Mouse (Mus musculus): ENCODE measurements around the gene C5ar1. TPM values are rescaled to one million over a fixed set of nuclear protein-coding genes. Genes with fewer than 3 reads are reported as not detected.
"Not testable (repeated sequence)": the region's sequence is repeated elsewhere in the genome, so short reads cannot be mapped to it uniquely, and the experiment has no call there.

The C5ar1 gene
- polyA plus RNA-seq, 1 experiment from 2014 or later: 1.1 TPM

GRCm38 (mm10) chr7:16273081-16273765 lies 13.9 kb upstream of the C5ar1 start, which contains the start of gene Inafm1:
Gene Inafm1, minus strand, starts transcription at chr7:16273617.
- H3K27me3 ChIP-seq: 0 out of 2 replicates have a peak, but pooled peaks cover 2% of the 10 kb centered on the region
- 2% methylated on average over 42 of the region's 49 CpGs for WGBS
- H3K9me3 ChIP-seq: no peaks in the 10 kb centered on the region
- H3K4me1 ChIP-seq: peaks cover 25% of the 10 kb centered on the region
- peak within 1 kb of the TSS; percentile 75 for H3K9ac ChIP-seq
- H3K4me2 ChIP-seq (replicated peaks): peak within 1 kb of the TSS; percentile 73
- H3K36me3 ChIP-seq: peaks cover 30% of the 10 kb centered on the region
- H3K4me3 ChIP-seq: peak within 1 kb of the TSS; percentile 66
- ATAC-seq (ENCODE audit: insufficient number of reproducible peaks, insufficient read depth, low FRiP score, low TSS enrichment): peak; percentile 68
- H3K27ac ChIP-seq: peak within 1 kb of the TSS; percentile 95

DNA sequence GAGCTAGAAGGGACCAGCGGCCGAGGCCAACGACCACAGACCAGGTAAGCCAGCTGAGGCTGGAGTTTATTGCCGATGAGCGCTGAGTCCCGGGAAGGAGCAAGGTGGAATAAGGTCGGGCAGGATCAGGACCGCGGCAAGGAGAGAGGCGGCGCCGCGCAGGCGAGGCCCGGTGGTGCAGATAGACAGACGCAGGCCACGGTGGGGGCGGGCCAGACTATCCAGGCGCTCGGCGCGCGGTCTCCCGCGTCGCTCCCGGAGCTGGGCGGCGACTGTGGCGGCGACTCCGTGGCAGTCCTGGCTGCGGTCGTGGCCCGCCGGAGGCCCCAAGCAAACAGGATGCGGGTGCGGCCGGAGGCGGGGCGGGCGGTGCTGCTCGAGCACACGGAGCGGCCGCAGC lies 13.3 kb upstream of the C5ar1 start:
- Histone ChIP-seq H3K4me1 (peaks cover 25% of the 10 kb centered on the region), H3K9ac (peak overlapping the region; percentile 75), H3K27ac (peak overlapping the region; percentile 95), H3K4me3 (peak overlapping the region; percentile 66), H3K36me3 (peaks cover 26% of the 10 kb centered on the region), H3K4me2 (replicated peaks) (peak overlapping the region; percentile 73), H3K9me3 (no peaks in the 10 kb centered on the region), H3K27me3 (0 out of 2 replicates have a peak, but pooled peaks cover 2% of the 10 kb centered on the region)
- WGBS: under 1% methylated on average over 43 of the region's 46 CpGs
- ATAC-seq (ENCODE audit: insufficient number of reproducible peaks, insufficient read depth, low FRiP score, low TSS enrichment): peak; percentile 79

- Histone ChIP-seq H3K4me1 (peaks cover 25% of the 10 kb centered on the region), H3K4me2 (replicated peaks) (no peak overlapping the region), H3K9ac (no peak overlapping the region), H3K9me3 (no peaks in the 10 kb centered on the region), H3K36me3 (peaks cover 10% of the 10 kb centered on the region), H3K4me3 (no peak overlapping the region), H3K27ac (no peak overlapping the region), H3K27me3 (0 out of 2 replicates have a peak, but pooled peaks cover 2% of the 10 kb centered on the region)
- 62% methylated on average over 1 of the region's 1 CpGs for WGBS
- no peak for ATAC-seq (ENCODE audit: insufficient number of reproducible peaks, insufficient read depth, low FRiP score, low TSS enrichment)
These were observed 11.8 kb upstream of the C5ar1 start for GRCm38 (mm10) chr7:16271139-16271538.

GRCm38 (mm10) chr7:16266593-16266992 lies 7.3 kb upstream of the C5ar1 start:
- WGBS: 84% methylated on average over 7 of the region's 7 CpGs

DNA sequence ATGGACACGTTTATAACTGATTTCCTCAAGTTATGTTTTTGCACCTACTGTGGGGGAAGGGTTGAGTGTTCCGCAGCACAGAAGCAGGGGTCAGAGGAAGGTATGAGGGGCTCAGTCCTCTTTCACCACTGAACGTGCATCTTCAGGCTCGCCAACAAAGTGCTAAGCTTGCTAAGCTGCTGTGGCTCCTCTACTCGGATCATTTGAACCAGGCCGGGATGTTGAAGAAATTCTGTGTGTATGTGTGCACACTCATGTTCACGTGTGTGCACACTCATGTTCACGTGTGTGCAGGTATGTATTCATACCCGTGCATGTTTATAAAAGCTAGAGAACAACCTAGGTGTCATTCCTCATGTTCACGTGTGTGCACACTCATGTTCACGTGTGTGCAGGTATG lies 6.5 kb upstream of the C5ar1 start:
- ATAC-seq (ENCODE audit: insufficient number of reproducible peaks, insufficient read depth, low FRiP score, low TSS enrichment): no peak
- 89% methylated on average over 11 of the region's 11 CpGs for WGBS
- Histone ChIP-seq H3K4me1 (no peaks in the 10 kb centered on the region), H3K27me3 (0 out of 2 replicates have a peak, but pooled peaks cover 2% of the 10 kb centered on the region), H3K27ac (no peak overlapping the region), H3K4me2 (replicated peaks) (no peak overlapping the region), H3K9ac (no peak overlapping the region), H3K36me3 (no peaks in the 10 kb centered on the region), H3K9me3 (no peaks in the 10 kb centered on the region; the same call in 1 of the 2 replicates), H3K4me3 (no peak overlapping the region)

More at GRCm38 (mm10) chr7:16266593-16266992, 7.3 kb upstream of the C5ar1 start:
- not testable (repeated sequence) for H3K9ac ChIP-seq; ATAC-seq (ENCODE audit: insufficient number of reproducible peaks, insufficient read depth, low FRiP score, low TSS enrichment); H3K9me3 ChIP-seq; H3K4me2 ChIP-seq (replicated peaks); H3K27ac ChIP-seq; H3K4me1 ChIP-seq; H3K4me3 ChIP-seq; H3K27me3 ChIP-seq; H3K36me3 ChIP-seq

GRCm38 (mm10) chr7:16263843-16264242 lies 4.5 kb upstream of the C5ar1 start:
- WGBS: 83% methylated on average over 5 of the region's 5 CpGs
- H3K4me1 ChIP-seq: no peaks in the 10 kb centered on the region

GRCm38 (mm10) chr7:16263015-16263787 lies 3.9 kb upstream of the C5ar1 start:
- H3K9me3 ChIP-seq: no peaks in the 10 kb centered on the region; the same call in 1 of the 2 replicates
- H3K4me2 ChIP-seq (replicated peaks): no peak overlapping the region
- H3K36me3 ChIP-seq: no peaks in the 10 kb centered on the region
- no peaks in the 10 kb centered on the region for H3K4me1 ChIP-seq
- no peak overlapping the region for H3K27ac ChIP-seq
- no peak overlapping the region for H3K4me3 ChIP-seq
- H3K27me3 ChIP-seq: no peaks in the 10 kb centered on the region
- ATAC-seq (ENCODE audit: insufficient number of reproducible peaks, insufficient read depth, low FRiP score, low TSS enrichment): no peak
- 27% methylated on average over 8 of the region's 8 CpGs for WGBS
- H3K9ac ChIP-seq: no peak overlapping the region

More at GRCm38 (mm10) chr7:16263843-16264242, 4.5 kb upstream of the C5ar1 start:
- Histone ChIP-seq H3K27me3 (no peaks in the 10 kb centered on the region), H3K4me3 (no peak overlapping the region), H3K36me3 (no peaks in the 10 kb centered on the region), H3K9me3 (no peaks in the 10 kb centered on the region; the same call in 1 of the 2 replicates), H3K27ac (no peak overlapping the region), H3K9ac (no peak overlapping the region), H3K4me2 (replicated peaks) (no peak overlapping the region)
- ATAC-seq (ENCODE audit: insufficient number of reproducible peaks, insufficient read depth, low FRiP score, low TSS enrichment): no peak

DNA sequence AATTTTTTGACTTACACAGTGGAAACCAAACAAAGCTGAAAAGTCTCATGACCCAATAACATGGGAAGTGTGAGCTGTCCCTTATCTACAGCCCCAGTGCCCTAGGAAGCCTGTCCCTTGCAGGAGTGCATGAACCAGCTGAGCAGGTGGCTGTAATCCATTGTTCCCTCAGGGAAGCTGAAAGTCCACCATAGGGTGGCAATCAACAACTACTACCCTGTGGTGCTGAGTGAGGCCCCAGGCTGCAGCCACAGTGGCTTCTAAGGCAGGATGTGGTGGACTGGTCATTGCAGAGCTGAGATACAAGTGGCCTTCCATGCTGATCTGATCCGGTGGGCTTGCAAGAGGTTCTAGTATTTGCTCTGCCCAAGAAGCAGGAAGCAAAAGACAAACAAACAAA lies 1.8 kb upstream of the C5ar1 start:
- H3K36me3 ChIP-seq: no peaks in the 10 kb centered on the region
- no peak overlapping the region for H3K9ac ChIP-seq
- no peak overlapping the region for H3K4me3 ChIP-seq
- ATAC-seq (ENCODE audit: insufficient number of reproducible peaks, insufficient read depth, low FRiP score, low TSS enrichment): no peak
- H3K27ac ChIP-seq: no peak overlapping the region
- no peaks in the 10 kb centered on the region for H3K27me3 ChIP-seq
- H3K9me3 ChIP-seq: no peaks in the 10 kb centered on the region; the same call in 1 of the 2 replicates
- 58% methylated on average over 1 of the region's 1 CpGs for WGBS
- no peak overlapping the region for H3K4me2 ChIP-seq (replicated peaks)
- H3K4me1 ChIP-seq: no peaks in the 10 kb centered on the region

GRCm38 (mm10) chr7:16257830-16258229 lies 1.5 kb downstream of the C5ar1 start:
- no peak overlapping the region for H3K9ac ChIP-seq
- no peaks in the 10 kb centered on the region for H3K36me3 ChIP-seq
- 88% methylated on average over 11 of the region's 11 CpGs for WGBS
- no peaks in the 10 kb centered on the region for H3K4me1 ChIP-seq
- H3K4me2 ChIP-seq (replicated peaks): no peak overlapping the region
- no peaks in the 10 kb centered on the region for H3K9me3 ChIP-seq
- ATAC-seq (ENCODE audit: insufficient number of reproducible peaks, insufficient read depth, low FRiP score, low TSS enrichment): no peak
- H3K27me3 ChIP-seq: no peaks in the 10 kb centered on the region
- no peak overlapping the region for H3K4me3 ChIP-seq
- H3K27ac ChIP-seq: no peak overlapping the region

- not testable (repeated sequence) for H3K4me1 ChIP-seq; H3K27me3 ChIP-seq; H3K4me3 ChIP-seq; H3K36me3 ChIP-seq; ATAC-seq (ENCODE audit: insufficient number of reproducible peaks, insufficient read depth, low FRiP score, low TSS enrichment); H3K9ac ChIP-seq; H3K9me3 ChIP-seq; H3K4me2 ChIP-seq (replicated peaks); H3K27ac ChIP-seq
- 84% methylated on average over 4 of the region's 4 CpGs for WGBS
These were observed 3.4 kb downstream of the C5ar1 start for GRCm38 (mm10) chr7:16255963-16256362.

DNA sequence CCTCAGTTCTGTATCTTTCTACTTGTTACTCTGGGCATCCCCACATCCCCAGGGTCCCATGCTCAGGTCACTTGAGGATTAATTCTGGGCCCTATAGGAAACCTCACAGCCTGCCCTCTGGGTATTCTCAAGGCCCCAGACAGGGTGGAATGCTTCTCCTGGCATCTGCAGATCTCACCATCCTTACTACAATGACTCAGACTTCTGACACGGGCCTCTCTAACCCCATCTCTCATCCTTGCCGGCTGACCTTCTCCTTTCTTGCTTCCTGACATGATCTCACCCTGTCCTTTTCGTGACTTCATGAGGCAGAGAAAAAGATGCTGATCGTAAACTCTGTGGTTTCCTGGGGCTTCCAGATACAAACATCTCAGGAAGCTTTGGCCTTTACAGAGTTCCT lies 5.1 kb downstream of the C5ar1 start:
- WGBS: 63% methylated on average over 4 of the region's 4 CpGs
- Histone ChIP-seq H3K36me3 (no peaks in the 10 kb centered on the region), H3K27me3 (no peaks in the 10 kb centered on the region), H3K4me3 (no peak overlapping the region), H3K9ac (no peak overlapping the region), H3K27ac (no peak overlapping the region), H3K4me1 (no peaks in the 10 kb centered on the region), H3K4me2 (replicated peaks) (no peak overlapping the region), H3K9me3 (no peaks in the 10 kb centered on the region)
- no peak for ATAC-seq (ENCODE audit: insufficient number of reproducible peaks, insufficient read depth, low FRiP score, low TSS enrichment)

DNA sequence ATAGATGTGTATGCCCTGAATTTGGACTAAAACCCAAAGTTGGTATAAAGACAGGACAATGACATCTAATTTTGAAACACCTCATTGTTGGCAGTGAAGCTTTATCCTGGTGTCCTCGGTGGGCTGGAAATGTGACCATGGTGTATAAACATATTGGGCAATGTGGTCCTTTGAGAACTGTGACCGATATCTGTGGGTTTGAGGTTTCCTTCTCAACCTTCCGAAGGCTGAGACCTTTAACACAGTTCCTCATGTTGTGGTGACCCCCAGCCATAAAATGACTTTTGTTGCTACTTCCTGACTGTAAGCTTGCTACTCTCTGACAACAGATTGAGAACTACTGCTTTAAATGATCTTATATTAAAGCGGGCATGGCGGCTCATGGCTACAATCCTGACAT lies 8.7 kb downstream of the C5ar1 start:
- no peak overlapping the region for H3K27ac ChIP-seq

More for the DNA sequence above, 8.7 kb downstream of the C5ar1 start:
- H3K4me1 ChIP-seq: no peaks in the 10 kb centered on the region
- no peak for ATAC-seq (ENCODE audit: insufficient number of reproducible peaks, insufficient read depth, low FRiP score, low TSS enrichment)
- no peak overlapping the region for H3K4me3 ChIP-seq
- H3K4me2 ChIP-seq (replicated peaks): no peak overlapping the region
- no peaks in the 10 kb centered on the region for H3K9me3 ChIP-seq
- H3K36me3 ChIP-seq: no peaks in the 10 kb centered on the region
- no peak overlapping the region for H3K9ac ChIP-seq
- H3K27me3 ChIP-seq: no peaks in the 10 kb centered on the region
- 81% methylated on average over 5 of the region's 5 CpGs for WGBS
